Mouse (Mus musculus) midbrain, postnatal 0 days (tissue): ENCODE results near the gene Atoh8. TPM values are rescaled to one million over a fixed set of nuclear protein-coding genes. Genes with fewer than 3 reads are reported as not detected.

Experiments used
- ATAC-seq: fragments of 200-750 bp; cut with Nextera tagmentation; 2 replicates; pipeline ENCODE4 v1.8.0; 2017; ENCODE audit warnings: moderate number of reproducible peaks, mild to moderate bottlenecking, moderate TSS enrichment, moderate library complexity; ENCODE audit not compliant: low FRiP score
- DNase-seq: peaks from one replicate; pipeline ENCODE4 v3.0.0-alpha.2; 2015; ENCODE audit warnings: low spot score
- H3K27ac ChIP-seq: fragments of 300-500 bp; sonication (generic); 2 replicates; pipeline ENCODE4 v1.5.1; 2014; ENCODE audit warnings: low read depth, mild to moderate bottlenecking, low read length, mixed read lengths
- H3K27me3 ChIP-seq: fragments of 300-500 bp; sonication (generic); 2 replicates; pipeline ENCODE4 v1.6.1; 2014; ENCODE audit warnings: low read length, control low read depth, mixed read lengths; ENCODE audit not compliant: insufficient read depth
- H3K36me3 ChIP-seq: fragments of 300-500 bp; sonication (generic); 2 replicates; pipeline ENCODE4 v1.6.1; 2014; ENCODE audit warnings: low read length, control low read depth, mixed read lengths; ENCODE audit not compliant: insufficient read depth
- H3K4me1 ChIP-seq: fragments of 300-500 bp; sonication (generic); 2 replicates; pipeline ENCODE4 v1.6.1; 2014; ENCODE audit warnings: mild to moderate bottlenecking, control low read depth, antibody characterized with exemption, low read length, mixed read lengths; ENCODE audit not compliant: insufficient read depth
- H3K4me2 ChIP-seq: fragments of 300-500 bp; sonication (generic); 2 replicates; pipeline ENCODE4 v1.6.1; 2014; ENCODE audit warnings: low read depth, mild to moderate bottlenecking, low read length, mixed read lengths; ENCODE audit not compliant: poor library complexity, severe bottlenecking
- H3K4me3 ChIP-seq: fragments of 300-500 bp; sonication (generic); 2 replicates; pipeline ENCODE4 v1.5.1; 2014; ENCODE audit warnings: low read depth, mild to moderate bottlenecking, low read length, moderate library complexity
- H3K9ac ChIP-seq: fragments of 300-500 bp; sonication (generic); replicated peaks from 2 replicates; pipeline ENCODE4 v1.6.1; 2014; ENCODE audit warnings: mild to moderate bottlenecking, low read length, moderate library complexity, mixed read lengths; ENCODE audit not compliant: poor library complexity, severe bottlenecking
- H3K9me3 ChIP-seq: fragments of 300-500 bp; sonication (generic); 2 replicates; pipeline ENCODE4 v1.6.1; 2016; ENCODE audit warnings: low read length, control low read depth
- CTCF ChIP-seq: IDR thresholded peaks from 2 replicates; pipeline ENCODE4 v1.5.1; 2016; ENCODE audit warnings: antibody characterized with exemption, mild to moderate bottlenecking
- WGBS: fragments of 180-500 bp; shearing (Covaris S2); extraction: QIAGEN DNeasy Blood & Tissue Kit; methylation state at CpG from one replicate; pipeline ENCODE4 v1.1.7; 2014; 5-methylcytosine and 5-hydroxymethylcytosine counted together
- polyA plus RNA-seq: library from polyadenylated mRNA; unstranded; fragments of >200 nt; fragmentation: Nextera tagmentation; extraction: Ambion mirVana; gene quantifications from 2 replicates; pipeline ENCODE4 v1.2.1, GENCODE M21; 2015
- total RNA-seq: library from RNA; depleted of rRNA; stranded (reverse); fragments of >200 nt; gene quantifications from 2 replicates; pipeline ENCODE4 v1.2.3, GENCODE M21; 2014; rRNA removed

The Atoh8 gene
- total and polyA plus RNA-seq, 2 experiments from 2014 or later, result 1.8 to 2.3 TPM

DNA sequence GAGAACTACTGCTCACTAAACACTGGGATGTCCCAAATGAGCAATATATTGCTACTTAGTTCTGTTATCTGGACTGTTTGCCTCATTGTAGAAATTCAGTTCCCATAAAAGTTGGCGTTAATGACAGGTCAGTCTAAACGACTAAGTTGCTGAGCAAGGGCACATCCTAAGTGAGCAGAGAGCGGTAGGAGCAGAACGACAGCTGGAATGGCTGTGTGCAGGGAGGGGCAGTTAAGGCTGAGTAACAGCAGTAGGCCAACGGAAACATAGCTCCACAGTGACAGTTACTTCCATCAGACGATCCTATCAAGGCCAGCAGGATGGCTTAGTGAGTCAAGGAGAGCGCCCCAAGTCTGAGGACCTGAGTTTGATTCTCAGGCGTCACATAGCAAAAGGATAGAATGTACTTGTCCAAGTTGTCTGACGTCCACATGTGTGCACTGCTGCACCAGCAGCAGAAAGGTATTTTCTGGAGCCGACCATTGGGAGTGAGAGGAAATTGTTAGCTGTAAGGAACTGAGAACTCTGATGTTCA is 75.4 kb downstream of the Atoh8 start:
- DNase-seq (no peak), ATAC-seq (no peak)
- no peak overlapping the region for H3K4me2 ChIP-seq
- H3K36me3 ChIP-seq, result no peaks in the 10 kb centered on the region
- no peak overlapping the region for H3K4me3 ChIP-seq
- H3K4me1 ChIP-seq, result no peaks in the 10 kb centered on the region
- H3K9ac ChIP-seq, result no peak overlapping the region
- 86% methylated on average over 10 of the region's 10 CpGs for WGBS
- H3K27ac ChIP-seq, result no peak overlapping the region
- TF ChIP-seq CTCF, result no peak
- no peaks in the 10 kb centered on the region for H3K9me3 ChIP-seq
- no peaks in the 10 kb centered on the region for H3K27me3 ChIP-seq

DNA sequence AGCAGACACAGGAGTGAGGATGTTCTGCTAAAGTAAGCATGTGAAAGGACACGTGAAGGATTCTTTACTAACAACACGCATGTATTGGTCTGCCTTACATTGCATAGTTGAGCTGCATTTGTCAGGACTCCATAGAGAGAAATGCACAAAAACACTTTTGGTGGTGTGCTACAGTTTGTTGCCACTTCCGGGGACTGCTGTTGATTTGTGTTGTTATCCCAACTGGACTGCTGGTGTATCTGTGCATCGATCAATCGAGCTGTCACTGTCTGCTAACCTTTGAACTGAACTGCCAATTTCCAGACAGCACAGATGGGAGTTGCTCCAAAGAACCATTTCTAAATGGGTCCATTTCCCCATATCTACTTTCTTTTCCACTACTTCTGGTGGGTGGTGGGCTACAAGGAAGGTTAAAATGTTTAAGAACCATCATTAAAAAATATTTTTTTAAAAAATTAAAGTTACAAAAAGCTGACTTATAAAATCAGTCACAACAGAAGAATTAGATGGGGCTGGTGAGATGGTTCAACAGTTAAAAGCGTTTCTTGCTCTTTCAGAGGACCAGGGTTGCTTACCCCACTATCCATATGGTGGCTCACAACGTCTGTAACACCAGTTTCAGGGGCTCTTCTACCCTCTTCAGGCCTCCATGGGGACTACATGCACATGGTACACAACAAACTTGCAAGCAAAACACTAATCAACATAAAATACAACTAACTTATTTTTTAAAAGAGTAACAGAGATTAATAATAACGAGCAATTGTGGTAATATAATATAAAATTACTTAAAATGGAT is 76.2 kb downstream of the Atoh8 start:
- 88% methylated on average over 8 of the region's 8 CpGs for WGBS

More for the DNA sequence above, 76.2 kb downstream of the Atoh8 start:
- H3K4me3 ChIP-seq, result no peak overlapping the region
- ATAC-seq (no peak), DNase-seq (no peak)
- no peak overlapping the region for H3K27ac ChIP-seq
- H3K4me1 ChIP-seq, result no peaks in the 10 kb centered on the region
- no peaks in the 10 kb centered on the region for H3K9me3 ChIP-seq
- peak; percentile 21; the same call in 1 of the 2 replicates for TF ChIP-seq CTCF
- H3K9ac ChIP-seq, result no peak overlapping the region
- H3K4me2 ChIP-seq, result no peak overlapping the region
- no peaks in the 10 kb centered on the region for H3K27me3 ChIP-seq
- H3K36me3 ChIP-seq, result 0 out of 2 replicates have a peak, but pooled peaks cover 4% of the 10 kb centered on the region

Other genes with a start within 250 kb of the Atoh8 start
- 16.0 and 24.0 TPM in 2 replicates for gene St3gal5, start 138.0 kb downstream of the Atoh8 start, total RNA-seq
- 46.4 and 51.9 TPM in 2 replicates for gene St3gal5, start 138.0 kb downstream of the Atoh8 start, polyA plus RNA-seq
- gene Sftpb, start 69.0 kb upstream of the Atoh8 start, total RNA-seq, result 1.9 and 3.0 TPM in 2 replicates
- gene Sftpb, start 69.0 kb upstream of the Atoh8 start, polyA plus RNA-seq, result 0.19 and 0.20 TPM in 2 replicates
- gene Usp39, start 109.6 kb upstream of the Atoh8 start, total RNA-seq, result 43.7 and 45.3 TPM in 2 replicates
- gene Usp39, start 109.6 kb upstream of the Atoh8 start, polyA plus RNA-seq, result 34.5 and 35.5 TPM in 2 replicates
- gene 0610030E20Rik, start 111.7 kb upstream of the Atoh8 start, total RNA-seq, result 9.5 and 10.0 TPM in 2 replicates
- gene 0610030E20Rik, start 111.7 kb upstream of the Atoh8 start, polyA plus RNA-seq, result 13.3 and 14.7 TPM in 2 replicates
- 23.1 and 28.5 TPM in 2 replicates for gene Tmem150a, start 119.9 kb upstream of the Atoh8 start, total RNA-seq
- gene Tmem150a, start 119.9 kb upstream of the Atoh8 start, polyA plus RNA-seq, result 12.9 and 14.9 TPM in 2 replicates
- gene Rnf181, start 131.4 kb upstream of the Atoh8 start, total RNA-seq, result 64.5 and 87.3 TPM in 2 replicates
- 120 and 131 TPM in 2 replicates for gene Rnf181, start 131.4 kb upstream of the Atoh8 start, polyA plus RNA-seq
- gene Vamp5, start 144.9 kb upstream of the Atoh8 start, total RNA-seq, result 6.5 and 19.3 TPM in 2 replicates
- gene Vamp5, start 144.9 kb upstream of the Atoh8 start, polyA plus RNA-seq, result 14.4 and 14.5 TPM in 2 replicates
- 6.0 and 11.6 TPM in 2 replicates for gene Vamp8, start 155.1 kb upstream of the Atoh8 start, total RNA-seq
- gene Vamp8, start 155.1 kb upstream of the Atoh8 start, polyA plus RNA-seq, result 23.7 and 24.8 TPM in 2 replicates
- gene Ggcx, start 178.7 kb upstream of the Atoh8 start, total RNA-seq, result 18.8 and 19.0 TPM in 2 replicates
- 10.7 and 11.0 TPM in 2 replicates for gene Ggcx, start 178.7 kb upstream of the Atoh8 start, polyA plus RNA-seq
- 120 and 150 TPM in 2 replicates for gene Mat2a, start 204.0 kb upstream of the Atoh8 start, total RNA-seq
- 279 and 298 TPM in 2 replicates for gene Mat2a, start 204.0 kb upstream of the Atoh8 start, polyA plus RNA-seq